Mouse (Mus musculus) small intestine, adult 2 months (tissue): Measurements from ENCODE around the gene Mier2.

Experiments
- CTCF ChIP-seq: fragments of 200-500 bp; IDR thresholded peaks from 2 replicates; pipeline ENCODE4 v1.5.1; 2012; ENCODE audit warnings: low read depth, mild to moderate bottlenecking, control low read depth, inconsistent platforms, low read length, moderate library complexity, mixed read lengths; ENCODE audit not compliant: insufficient replicate concordance, insufficient read length; ENCODE audit errors: extremely low read depth
- POLR2A ChIP-seq: fragments of 200-500 bp; IDR thresholded peaks from 2 replicates; pipeline ENCODE4 v1.6.1; 2012; ENCODE audit warnings: low read depth, mild to moderate bottlenecking, control low read depth, inconsistent platforms, low read length, moderate library complexity

- TF ChIP-seq CTCF (no peak), POLR2A (no peak)
These were observed 29.4 kb upstream of the Mier2 start for GRCm38 (mm10) chr10:79584426-79584825.
